Mouse (Mus musculus): ENCODE data around the gene Prss16. TPM values are rescaled to one million over a fixed set of nuclear protein-coding genes. Genes with fewer than 3 reads are reported as not detected.

The Prss16 gene
- polyA plus RNA-seq, 1 experiment from 2014 or later = 0.21 TPM

DNA sequence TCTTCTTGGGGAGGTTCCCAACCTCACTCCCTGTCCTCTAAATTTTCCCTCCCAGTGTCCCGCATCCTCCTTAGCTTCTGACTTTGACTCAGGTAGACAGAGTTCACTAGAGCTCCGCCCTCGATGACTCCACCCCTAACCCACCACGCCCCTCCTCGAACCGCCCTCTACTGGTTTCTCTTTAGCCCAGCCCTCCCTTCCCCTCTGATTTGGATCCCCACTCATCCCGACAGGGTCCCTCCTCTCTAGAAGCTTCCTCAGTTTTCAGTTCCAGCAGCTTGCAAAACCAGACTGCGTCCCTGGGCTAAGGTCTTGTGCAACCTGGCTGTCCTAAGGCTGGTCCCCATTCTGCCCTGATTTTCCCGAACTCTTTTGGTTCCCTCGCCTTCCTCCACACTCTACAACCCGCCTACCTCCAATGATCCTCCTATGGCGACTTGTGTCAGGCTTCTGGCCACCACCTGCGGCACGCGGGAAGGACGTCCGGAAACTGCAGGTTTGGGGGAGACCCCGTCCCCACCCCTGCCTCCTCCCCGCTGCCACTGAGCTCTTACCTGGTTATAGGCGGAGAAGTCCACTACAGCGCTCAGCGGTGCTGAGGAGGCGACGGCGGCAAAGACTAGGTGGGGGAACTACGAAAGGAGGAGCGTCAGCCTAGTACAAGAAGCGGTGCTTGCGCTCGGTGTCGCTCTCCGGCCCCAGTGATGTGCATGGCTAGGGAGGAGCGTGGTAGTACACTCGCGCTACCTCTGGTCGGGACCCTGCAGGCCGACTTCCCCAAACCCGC, 3.0 kb downstream of the Prss16 start:
- WGBS = under 1% methylated on average over 38 of the region's 38 CpGs
- peak; percentile 18; the same call in 1 of the 2 replicates for TF ChIP-seq CTCF (IDR thresholded peaks at IDR 0.05; ENCODE audit: low read depth)
- peaks cover 9% of the 10 kb centered on the region for H3K4me1 ChIP-seq (replicated peaks; ENCODE audit: insufficient read depth, low read length)
- H3K9me3 ChIP-seq (replicated peaks; ENCODE audit: low read length) = no peaks in the 10 kb centered on the region
- no peak overlapping the region for H3K27ac ChIP-seq
- peak overlapping the region; percentile 19; the same call in 1 of the 2 replicates for H3K9ac ChIP-seq (ENCODE audit: low read depth, low read length)
- ATAC-seq (replicated peaks; ENCODE audit: low FRiP score, low read depth) = peak; percentile 87
- DNase-seq (ENCODE audit: low spot score) = peak; percentile 69
- peak overlapping the region; percentile 79 for H3K4me2 ChIP-seq (ENCODE audit: low read length)
- peak overlapping the region; percentile 46 for H3K4me3 ChIP-seq (replicated peaks; ENCODE audit: low read depth, low read length)
- peaks cover 91% of the 10 kb centered on the region for H3K27me3 ChIP-seq (ENCODE audit: insufficient read depth, low read length)
- H3K36me3 ChIP-seq (ENCODE audit: insufficient read depth, low read length) = no peaks in the 10 kb centered on the region

GRCm38 (mm10) chr13:22005605-22006333, 3.8 kb downstream of the Prss16 start:
- peak overlapping the region; percentile 19 for H3K9ac ChIP-seq (ENCODE audit: low read depth, low read length)
- peak; percentile 50 for DNase-seq (ENCODE audit: low spot score)
- H3K9me3 ChIP-seq (replicated peaks; ENCODE audit: low read length) = no peaks in the 10 kb centered on the region
- peak overlapping the region; percentile 46 for H3K4me3 ChIP-seq (replicated peaks; ENCODE audit: low read depth, low read length)
- peaks cover 9% of the 10 kb centered on the region for H3K4me1 ChIP-seq (replicated peaks; ENCODE audit: insufficient read depth, low read length)
- peak; percentile 71; the same call in 1 of the 2 replicates for ATAC-seq (replicated peaks; ENCODE audit: low FRiP score, low read depth)
- TF ChIP-seq CTCF (IDR thresholded peaks at IDR 0.05; ENCODE audit: low read depth) = no peak
- peaks cover 94% of the 10 kb centered on the region for H3K27me3 ChIP-seq (ENCODE audit: insufficient read depth, low read length)
- no peak overlapping the region for H3K27ac ChIP-seq
- WGBS = 1% methylated on average over 45 of the region's 45 CpGs
- no peaks in the 10 kb centered on the region for H3K36me3 ChIP-seq (ENCODE audit: insufficient read depth, low read length)
- peak overlapping the region; percentile 79 for H3K4me2 ChIP-seq (ENCODE audit: low read length)

- Histone ChIP-seq H3K36me3 (ENCODE audit: insufficient read depth, low read length) (no peaks in the 10 kb centered on the region), H3K27me3 (ENCODE audit: insufficient read depth, low read length) (peaks cover 93% of the 10 kb centered on the region), H3K4me3 (replicated peaks; ENCODE audit: low read depth, low read length) (no peak overlapping the region), H3K4me1 (replicated peaks; ENCODE audit: insufficient read depth, low read length) (peaks cover 12% of the 10 kb centered on the region), H3K9me3 (replicated peaks; ENCODE audit: low read length) (no peaks in the 10 kb centered on the region), H3K9ac (ENCODE audit: low read depth, low read length) (no peak overlapping the region), H3K27ac (no peak overlapping the region), H3K4me2 (ENCODE audit: low read length) (no peak overlapping the region)
- TF ChIP-seq CTCF (IDR thresholded peaks at IDR 0.05; ENCODE audit: low read depth) = no peak
- no peak for ATAC-seq (replicated peaks; ENCODE audit: low FRiP score, low read depth)
- DNase-seq (ENCODE audit: low spot score) = no peak
- WGBS = 17% methylated on average over 5 of the region's 5 CpGs
Measured at GRCm38 (mm10) chr13:22001823-22002222, 7.7 kb downstream of the Prss16 start.

DNA sequence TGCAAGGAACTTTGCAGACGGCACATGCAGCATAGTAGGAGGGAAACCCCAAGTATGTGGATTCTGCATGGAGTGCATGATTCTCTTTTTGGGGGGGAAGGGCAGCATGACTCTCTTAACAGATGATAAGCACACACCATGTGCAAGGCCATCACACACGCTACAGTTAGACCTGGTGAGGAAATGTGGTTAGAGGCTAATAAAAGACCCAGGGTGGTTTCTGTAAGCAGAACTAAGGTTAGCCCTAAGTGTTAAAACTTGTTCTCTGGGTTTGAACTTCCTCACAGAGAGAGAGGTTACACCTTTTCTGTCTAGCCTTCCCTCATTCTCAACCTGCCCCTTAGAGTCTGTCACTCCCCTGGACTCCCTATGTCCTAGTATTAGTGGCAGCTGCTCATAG, 8.2 kb downstream of the Prss16 start:
- no peaks in the 10 kb centered on the region for H3K9me3 ChIP-seq (replicated peaks; ENCODE audit: low read length)
- 54% methylated on average over 2 of the region's 2 CpGs for WGBS

GRCm38 (mm10) chr13:21999147-21999546, 10.4 kb downstream of the Prss16 start:
- peaks cover 96% of the 10 kb centered on the region for H3K27me3 ChIP-seq (ENCODE audit: insufficient read depth, low read length)
- no peak overlapping the region for H3K4me2 ChIP-seq (ENCODE audit: low read length)
- H3K4me3 ChIP-seq (replicated peaks; ENCODE audit: low read depth, low read length) = no peak overlapping the region
- TF ChIP-seq CTCF (IDR thresholded peaks at IDR 0.05; ENCODE audit: low read depth) = no peak
- no peaks in the 10 kb centered on the region for H3K36me3 ChIP-seq (ENCODE audit: insufficient read depth, low read length)
- DNase-seq (ENCODE audit: low spot score) (no peak), ATAC-seq (replicated peaks; ENCODE audit: low FRiP score, low read depth) (no peak)
- 34% methylated on average over 4 of the region's 4 CpGs for WGBS
- H3K27ac ChIP-seq = no peak overlapping the region
- H3K9ac ChIP-seq (ENCODE audit: low read depth, low read length) = no peak overlapping the region
- 0 out of 2 replicates have a peak, but pooled peaks cover 9% of the 10 kb centered on the region for H3K4me1 ChIP-seq (replicated peaks; ENCODE audit: insufficient read depth, low read length)
- no peaks in the 10 kb centered on the region for H3K9me3 ChIP-seq (replicated peaks; ENCODE audit: low read length)

More for the DNA sequence above, 8.2 kb downstream of the Prss16 start:
- no peaks in the 10 kb centered on the region for H3K36me3 ChIP-seq (ENCODE audit: insufficient read depth, low read length)
- ATAC-seq (replicated peaks; ENCODE audit: low FRiP score, low read depth) = no peak
- no peak for TF ChIP-seq CTCF (IDR thresholded peaks at IDR 0.05; ENCODE audit: low read depth)
- H3K9ac ChIP-seq (ENCODE audit: low read depth, low read length) = no peak overlapping the region
- H3K4me2 ChIP-seq (ENCODE audit: low read length) = no peak overlapping the region
- peaks cover 93% of the 10 kb centered on the region for H3K27me3 ChIP-seq (ENCODE audit: insufficient read depth, low read length)
- DNase-seq (ENCODE audit: low spot score) = no peak
- 0 out of 2 replicates have a peak, but pooled peaks cover 10% of the 10 kb centered on the region for H3K4me1 ChIP-seq (replicated peaks; ENCODE audit: insufficient read depth, low read length)
- H3K27ac ChIP-seq = no peak overlapping the region
- no peak overlapping the region for H3K4me3 ChIP-seq (replicated peaks; ENCODE audit: low read depth, low read length)

DNA sequence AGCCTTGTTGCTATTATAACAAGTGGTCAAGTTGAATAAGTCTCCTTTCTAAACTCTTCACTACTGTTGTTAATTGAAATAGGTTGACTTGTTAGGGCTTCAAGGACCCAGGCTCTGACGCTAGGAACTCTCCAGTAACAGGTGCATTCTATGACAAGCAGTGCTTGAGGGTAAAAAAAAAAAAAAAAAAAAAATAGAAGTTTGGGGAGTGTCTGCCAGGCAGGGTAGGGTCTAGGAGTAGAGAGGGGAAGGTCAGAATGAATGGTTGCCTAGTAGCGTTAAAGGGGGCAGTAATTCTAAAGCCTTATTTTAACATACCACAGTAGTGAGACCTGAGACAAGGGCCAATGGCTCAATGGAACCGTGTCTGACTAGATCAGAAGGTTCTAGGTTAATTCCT, 11.1 kb downstream of the Prss16 start:
- 17% methylated on average over 3 of the region's 3 CpGs for WGBS
- peaks cover 94% of the 10 kb centered on the region for H3K27me3 ChIP-seq (ENCODE audit: insufficient read depth, low read length)
- no peak for DNase-seq (ENCODE audit: low spot score)
- H3K4me3 ChIP-seq (replicated peaks; ENCODE audit: low read depth, low read length) = no peak overlapping the region
- TF ChIP-seq CTCF (IDR thresholded peaks at IDR 0.05; ENCODE audit: low read depth) = no peak
- H3K4me1 ChIP-seq (replicated peaks; ENCODE audit: insufficient read depth, low read length) = 0 out of 2 replicates have a peak, but pooled peaks cover 9% of the 10 kb centered on the region
- no peak for ATAC-seq (replicated peaks; ENCODE audit: low FRiP score, low read depth)
- H3K27ac ChIP-seq = no peak overlapping the region
- H3K36me3 ChIP-seq (ENCODE audit: insufficient read depth, low read length) = no peaks in the 10 kb centered on the region
- H3K9me3 ChIP-seq (replicated peaks; ENCODE audit: low read length) = no peaks in the 10 kb centered on the region
- H3K9ac ChIP-seq (ENCODE audit: low read depth, low read length) = no peak overlapping the region
- no peak overlapping the region for H3K4me2 ChIP-seq (ENCODE audit: low read length)

All from kidney, postnatal 0 days (tissue).